Mouse (Mus musculus): ENCODE data around the gene Mcee. TPM values are rescaled to one million over a fixed set of nuclear protein-coding genes. Genes with fewer than 3 reads are reported as not detected.

The Mcee gene
- polyA plus RNA-seq, 1 experiment = 415 TPM

GRCm38 (mm10) chr7:64373830-64374562 is 18.4 kb upstream of the Mcee start, which contains the start of gene Fan1:
Fan1 (minus strand) TSS chr7:64374095.
- peaks cover 5% of the 10 kb centered on the region; the same call in 1 of the 2 replicates for H3K4me1 ChIP-seq (ENCODE audit: control insufficient read depth, insufficient read depth, insufficient read length, low read length)
- H3K4me3 ChIP-seq (ENCODE audit: insufficient read depth, low read depth, low read length) = peak within 1 kb of the TSS; percentile 85
- H3K27ac ChIP-seq (replicated peaks; ENCODE audit: low read depth, low read length) = peak within 1 kb of the TSS; percentile 86

- H3K4me1 ChIP-seq (ENCODE audit: control insufficient read depth, insufficient read depth, insufficient read length, low read length) = peaks cover 2% of the 10 kb centered on the region; the same call in 1 of the 2 replicates
- H3K27ac ChIP-seq (replicated peaks; ENCODE audit: low read depth, low read length) = no peak overlapping the region; the same call in 1 of the 2 replicates
- peak overlapping the region; percentile 77 for H3K4me3 ChIP-seq (ENCODE audit: insufficient read depth, low read depth, low read length)
These were observed 928 bp upstream of the Mcee start for GRCm38 (mm10) chr7:64391479-64391878.

- Histone ChIP-seq H3K27ac (replicated peaks; ENCODE audit: low read depth, low read length) (peak overlapping the region; percentile 53), H3K4me1 (ENCODE audit: control insufficient read depth, insufficient read depth, insufficient read length, low read length) (peaks cover 2% of the 10 kb centered on the region; the same call in 1 of the 2 replicates), H3K4me3 (ENCODE audit: insufficient read depth, low read depth, low read length) (peak overlapping the region; percentile 77)
These were observed 378 bp downstream of the Mcee start for GRCm38 (mm10) chr7:64392819-64393151.

- Histone ChIP-seq H3K4me1 (ENCODE audit: control insufficient read depth, insufficient read depth, insufficient read length, low read length) (no peaks in the 10 kb centered on the region), H3K4me3 (ENCODE audit: insufficient read depth, low read depth, low read length) (no peak overlapping the region), H3K27ac (replicated peaks; ENCODE audit: low read depth, low read length) (peak overlapping the region; percentile 54)
These were observed 8.3 kb downstream of the Mcee start for GRCm38 (mm10) chr7:64400725-64401124.

- no peaks in the 10 kb centered on the region for H3K4me1 ChIP-seq (ENCODE audit: control insufficient read depth, insufficient read depth, insufficient read length, low read length)
- H3K27ac ChIP-seq (replicated peaks; ENCODE audit: low read depth, low read length) = no peak overlapping the region
- H3K4me3 ChIP-seq (ENCODE audit: insufficient read depth, low read depth, low read length) = no peak overlapping the region
These were observed 10.0 kb downstream of the Mcee start for GRCm38 (mm10) chr7:64402452-64402851.

- Histone ChIP-seq H3K27ac (replicated peaks; ENCODE audit: low read depth, low read length) (no peak overlapping the region), H3K4me1 (ENCODE audit: control insufficient read depth, insufficient read depth, insufficient read length, low read length) (no peaks in the 10 kb centered on the region), H3K4me3 (ENCODE audit: insufficient read depth, low read depth, low read length) (no peak overlapping the region)
These were observed 11.6 kb downstream of the Mcee start for GRCm38 (mm10) chr7:64403989-64404388.

GRCm38 (mm10) chr7:64424861-64425260 is 32.5 kb downstream of the Mcee start:
- H3K4me1 ChIP-seq (ENCODE audit: control insufficient read depth, insufficient read depth, insufficient read length, low read length) = no peaks in the 10 kb centered on the region

GRCm38 (mm10) chr7:64439595-64440518 is 47.5 kb downstream of the Mcee start:
- no peak overlapping the region for H3K27ac ChIP-seq (replicated peaks; ENCODE audit: low read depth, low read length)

More at GRCm38 (mm10) chr7:64424861-64425260, 32.5 kb downstream of the Mcee start:
- Histone ChIP-seq H3K4me3 (ENCODE audit: insufficient read depth, low read depth, low read length) (no peak overlapping the region), H3K27ac (replicated peaks; ENCODE audit: low read depth, low read length) (no peak overlapping the region)

GRCm38 (mm10) chr7:64440519-64440918 is 48.1 kb downstream of the Mcee start:
- Histone ChIP-seq H3K27ac (replicated peaks; ENCODE audit: low read depth, low read length) (no peak overlapping the region), H3K4me1 (ENCODE audit: control insufficient read depth, insufficient read depth, insufficient read length, low read length) (no peaks in the 10 kb centered on the region)

More at GRCm38 (mm10) chr7:64439595-64440518, 47.5 kb downstream of the Mcee start:
- Histone ChIP-seq H3K4me3 (ENCODE audit: insufficient read depth, low read depth, low read length) (no peak overlapping the region), H3K4me1 (ENCODE audit: control insufficient read depth, insufficient read depth, insufficient read length, low read length) (no peaks in the 10 kb centered on the region)

GRCm38 (mm10) chr7:64450631-64451030 is 58.2 kb downstream of the Mcee start:
- Histone ChIP-seq H3K4me1 (ENCODE audit: control insufficient read depth, insufficient read depth, insufficient read length, low read length) (no peaks in the 10 kb centered on the region), H3K27ac (replicated peaks; ENCODE audit: low read depth, low read length) (no peak overlapping the region), H3K4me3 (ENCODE audit: insufficient read depth, low read depth, low read length) (no peak overlapping the region)

More at GRCm38 (mm10) chr7:64440519-64440918, 48.1 kb downstream of the Mcee start:
- H3K4me3 ChIP-seq (ENCODE audit: insufficient read depth, low read depth, low read length) = no peak overlapping the region

GRCm38 (mm10) chr7:64451441-64451840 is 59.0 kb downstream of the Mcee start:
- Histone ChIP-seq H3K27ac (replicated peaks; ENCODE audit: low read depth, low read length) (no peak overlapping the region), H3K4me3 (ENCODE audit: insufficient read depth, low read depth, low read length) (no peak overlapping the region), H3K4me1 (ENCODE audit: control insufficient read depth, insufficient read depth, insufficient read length, low read length) (no peaks in the 10 kb centered on the region)

GRCm38 (mm10) chr7:64451861-64452382 is 59.5 kb downstream of the Mcee start:
- H3K4me3 ChIP-seq (ENCODE audit: insufficient read depth, low read depth, low read length) = no peak overlapping the region
- no peaks in the 10 kb centered on the region for H3K4me1 ChIP-seq (ENCODE audit: control insufficient read depth, insufficient read depth, insufficient read length, low read length)
- H3K27ac ChIP-seq (replicated peaks; ENCODE audit: low read depth, low read length) = no peak overlapping the region

- H3K4me1 ChIP-seq (ENCODE audit: control insufficient read depth, insufficient read depth, insufficient read length, low read length) = no peaks in the 10 kb centered on the region
These were observed 60.2 kb downstream of the Mcee start for GRCm38 (mm10) chr7:64452471-64453222.

GRCm38 (mm10) chr7:64456176-64456575 is 63.8 kb downstream of the Mcee start:
- H3K4me1 ChIP-seq (ENCODE audit: control insufficient read depth, insufficient read depth, insufficient read length, low read length) = no peaks in the 10 kb centered on the region
- H3K4me3 ChIP-seq (ENCODE audit: insufficient read depth, low read depth, low read length) = no peak overlapping the region
- H3K27ac ChIP-seq (replicated peaks; ENCODE audit: low read depth, low read length) = no peak overlapping the region

More at GRCm38 (mm10) chr7:64452471-64453222, 60.2 kb downstream of the Mcee start:
- H3K27ac ChIP-seq (replicated peaks; ENCODE audit: low read depth, low read length) = no peak overlapping the region
- no peak overlapping the region for H3K4me3 ChIP-seq (ENCODE audit: insufficient read depth, low read depth, low read length)

Data from brown adipose tissue, adult 24 weeks (tissue).